Mouse (Mus musculus): ENCODE results near the gene Auts2.

GRCm38 (mm10) chr5:131839657-131840315 lies 703.4 kb downstream of the Auts2 start:
- TF ChIP-seq GATA1 (IDR thresholded peaks at IDR 0.05; ENCODE audit: low read length): no peak
- TF ChIP-seq TAL1 (IDR thresholded peaks at IDR 0.05; ENCODE audit: low read length): no peak
